Mouse (Mus musculus): Measurements from ENCODE around the gene Muc2. TPM values are rescaled to one million over a fixed set of nuclear protein-coding genes. Genes with fewer than 3 reads are reported as not detected.

The Muc2 gene
- polyA plus RNA-seq, 1 experiment from 2014 or later = 0.13 TPM

- no peak for ATAC-seq (ENCODE audit: insufficient number of reproducible peaks, insufficient read depth, low FRiP score, low TSS enrichment)
- Histone ChIP-seq H3K4me1 (no peaks in the 10 kb centered on the region), H3K4me3 (no peak overlapping the region), H3K27me3 (no peaks in the 10 kb centered on the region), H3K36me3 (no peaks in the 10 kb centered on the region), H3K27ac (no peak overlapping the region), H3K9me3 (no peaks in the 10 kb centered on the region), H3K4me2 (replicated peaks) (no peak overlapping the region), H3K9ac (no peak overlapping the region)
- WGBS = 86% methylated on average over 5 of the region's 5 CpGs
These were observed 18.4 kb upstream of the Muc2 start for GRCm38 (mm10) chr7:141671626-141672291.

GRCm38 (mm10) chr7:141678922-141679321, 11.2 kb upstream of the Muc2 start:
- WGBS = 83% methylated on average over 4 of the region's 4 CpGs
- H3K4me2 ChIP-seq (replicated peaks) = no peak overlapping the region

GRCm38 (mm10) chr7:141687330-141687729, 2.8 kb upstream of the Muc2 start:
- WGBS = 60% methylated on average over 10 of the region's 10 CpGs
- H3K27me3 ChIP-seq = no peaks in the 10 kb centered on the region
- H3K9me3 ChIP-seq = no peaks in the 10 kb centered on the region
- H3K4me3 ChIP-seq = no peak overlapping the region
- ATAC-seq (ENCODE audit: insufficient number of reproducible peaks, insufficient read depth, low FRiP score, low TSS enrichment) = no peak
- no peak overlapping the region for H3K27ac ChIP-seq
- H3K4me2 ChIP-seq (replicated peaks) = no peak overlapping the region
- H3K4me1 ChIP-seq = no peaks in the 10 kb centered on the region
- H3K9ac ChIP-seq = no peak overlapping the region
- H3K36me3 ChIP-seq = no peaks in the 10 kb centered on the region

More at GRCm38 (mm10) chr7:141678922-141679321, 11.2 kb upstream of the Muc2 start:
- Histone ChIP-seq H3K27ac (no peak overlapping the region), H3K4me3 (no peak overlapping the region), H3K27me3 (no peaks in the 10 kb centered on the region), H3K36me3 (no peaks in the 10 kb centered on the region), H3K9me3 (no peaks in the 10 kb centered on the region), H3K4me1 (no peaks in the 10 kb centered on the region), H3K9ac (no peak overlapping the region)
- no peak for ATAC-seq (ENCODE audit: insufficient number of reproducible peaks, insufficient read depth, low FRiP score, low TSS enrichment)

- Histone ChIP-seq H3K9me3 (no peaks in the 10 kb centered on the region), H3K4me2 (replicated peaks) (peak overlapping the region; percentile 35), H3K27me3 (0 out of 2 replicates have a peak, but pooled peaks cover 2% of the 10 kb centered on the region), H3K4me3 (peak overlapping the region; percentile 9; the same call in 1 of the 2 replicates), H3K4me1 (no peaks in the 10 kb centered on the region), H3K9ac (no peak overlapping the region), H3K27ac (no peak overlapping the region), H3K36me3 (no peaks in the 10 kb centered on the region)
- no peak for ATAC-seq (ENCODE audit: insufficient number of reproducible peaks, insufficient read depth, low FRiP score, low TSS enrichment)
- WGBS = 52% methylated on average over 30 of the region's 30 CpGs
These were observed 3.6 kb downstream of the Muc2 start for GRCm38 (mm10) chr7:141693591-141694273.

- no peak for ATAC-seq (ENCODE audit: insufficient number of reproducible peaks, insufficient read depth, low FRiP score, low TSS enrichment)
- WGBS = 77% methylated on average over 5 of the region's 5 CpGs
These were observed 4.1 kb downstream of the Muc2 start for GRCm38 (mm10) chr7:141694274-141694639.

GRCm38 (mm10) chr7:141696538-141696937, 6.4 kb downstream of the Muc2 start:
- no peak for ATAC-seq (ENCODE audit: insufficient number of reproducible peaks, insufficient read depth, low FRiP score, low TSS enrichment)

More at GRCm38 (mm10) chr7:141694274-141694639, 4.1 kb downstream of the Muc2 start:
- Histone ChIP-seq H3K9me3 (no peaks in the 10 kb centered on the region), H3K4me1 (no peaks in the 10 kb centered on the region), H3K4me3 (no peak overlapping the region), H3K36me3 (no peaks in the 10 kb centered on the region), H3K27me3 (0 out of 2 replicates have a peak, but pooled peaks cover 2% of the 10 kb centered on the region), H3K27ac (no peak overlapping the region), H3K4me2 (replicated peaks) (no peak overlapping the region), H3K9ac (no peak overlapping the region)

GRCm38 (mm10) chr7:141699556-141700220, 9.5 kb downstream of the Muc2 start:
- 80% methylated on average over 8 of the region's 8 CpGs for WGBS
- no peak overlapping the region for H3K4me3 ChIP-seq
- H3K36me3 ChIP-seq = no peaks in the 10 kb centered on the region
- no peaks in the 10 kb centered on the region for H3K27me3 ChIP-seq
- ATAC-seq (ENCODE audit: insufficient number of reproducible peaks, insufficient read depth, low FRiP score, low TSS enrichment) = no peak
- H3K4me1 ChIP-seq = no peaks in the 10 kb centered on the region
- no peak overlapping the region for H3K27ac ChIP-seq
- no peak overlapping the region for H3K4me2 ChIP-seq (replicated peaks)
- H3K9ac ChIP-seq = no peak overlapping the region
- H3K9me3 ChIP-seq = no peaks in the 10 kb centered on the region

More at GRCm38 (mm10) chr7:141696538-141696937, 6.4 kb downstream of the Muc2 start:
- H3K27ac ChIP-seq = no peak overlapping the region
- no peaks in the 10 kb centered on the region for H3K36me3 ChIP-seq
- 0 out of 2 replicates have a peak, but pooled peaks cover 2% of the 10 kb centered on the region for H3K27me3 ChIP-seq
- H3K4me3 ChIP-seq = no peak overlapping the region
- no peaks in the 10 kb centered on the region for H3K9me3 ChIP-seq
- no peaks in the 10 kb centered on the region for H3K4me1 ChIP-seq
- H3K9ac ChIP-seq = no peak overlapping the region
- no peak overlapping the region for H3K4me2 ChIP-seq (replicated peaks)
- 84% methylated on average over 13 of the region's 13 CpGs for WGBS

GRCm38 (mm10) chr7:141747451-141748100, 57.4 kb downstream of the Muc2 start:
- Histone ChIP-seq H3K9me3 (no peaks in the 10 kb centered on the region), H3K4me1 (no peaks in the 10 kb centered on the region), H3K4me3 (no peak overlapping the region), H3K27ac (no peak overlapping the region), H3K36me3 (no peaks in the 10 kb centered on the region), H3K9ac (no peak overlapping the region), H3K27me3 (no peaks in the 10 kb centered on the region), H3K4me2 (replicated peaks) (no peak overlapping the region)
- 88% methylated on average over 7 of the region's 7 CpGs for WGBS
- no peak for ATAC-seq (ENCODE audit: insufficient number of reproducible peaks, insufficient read depth, low FRiP score, low TSS enrichment)

- Histone ChIP-seq H3K36me3 (no peaks in the 10 kb centered on the region), H3K27me3 (no peaks in the 10 kb centered on the region), H3K27ac (no peak overlapping the region), H3K9me3 (no peaks in the 10 kb centered on the region), H3K4me2 (replicated peaks) (no peak overlapping the region), H3K4me1 (no peaks in the 10 kb centered on the region), H3K4me3 (no peak overlapping the region), H3K9ac (no peak overlapping the region)
- ATAC-seq (ENCODE audit: insufficient number of reproducible peaks, insufficient read depth, low FRiP score, low TSS enrichment) = no peak
- 83% methylated on average over 6 of the region's 6 CpGs for WGBS
These were observed 62.4 kb downstream of the Muc2 start for GRCm38 (mm10) chr7:141752513-141752912.

- Histone ChIP-seq H3K4me1 (no peaks in the 10 kb centered on the region), H3K27ac (no peak overlapping the region), H3K4me3 (no peak overlapping the region), H3K9ac (no peak overlapping the region), H3K9me3 (no peaks in the 10 kb centered on the region), H3K4me2 (replicated peaks) (no peak overlapping the region), H3K36me3 (no peaks in the 10 kb centered on the region), H3K27me3 (no peaks in the 10 kb centered on the region)
- WGBS = 53% methylated on average over 4 of the region's 4 CpGs
- no peak for ATAC-seq (ENCODE audit: insufficient number of reproducible peaks, insufficient read depth, low FRiP score, low TSS enrichment)
These were observed 65.7 kb downstream of the Muc2 start for GRCm38 (mm10) chr7:141755831-141756230.

- no peak for ATAC-seq (ENCODE audit: insufficient number of reproducible peaks, insufficient read depth, low FRiP score, low TSS enrichment)
- Histone ChIP-seq H3K4me1 (no peaks in the 10 kb centered on the region), H3K4me2 (replicated peaks) (no peak overlapping the region), H3K36me3 (no peaks in the 10 kb centered on the region), H3K4me3 (no peak overlapping the region), H3K9me3 (no peaks in the 10 kb centered on the region), H3K27ac (no peak overlapping the region), H3K9ac (no peak overlapping the region), H3K27me3 (no peaks in the 10 kb centered on the region)
- WGBS = 67% methylated on average over 4 of the region's 4 CpGs
These were observed 68.2 kb downstream of the Muc2 start for GRCm38 (mm10) chr7:141758291-141758690.

All from embryonic facial prominence, embryonic 12.5 days (tissue).